Mouse (Mus musculus) spleen, adult 2 months (tissue): ENCODE results near the gene Adamts15.

ENCODE experiments used
- CTCF ChIP-seq: fragments of 200-500 bp; IDR thresholded peaks from 2 replicates; pipeline ENCODE4 v1.5.1; 2011; ENCODE audit warnings: mild to moderate bottlenecking, inconsistent platforms; ENCODE audit not compliant: insufficient read depth, insufficient read length, insufficient replicate concordance; ENCODE audit errors: extremely low read depth
- POLR2A ChIP-seq: fragments of 200-500 bp; IDR thresholded peaks from 2 replicates; pipeline ENCODE4 v1.6.1; 2011; ENCODE audit warnings: low read depth, low read length, inconsistent platforms

GRCm38 (mm10) chr9:30936674-30937438 is 14.6 kb upstream of the Adamts15 start:
- TF ChIP-seq POLR2A (no peak), CTCF (no peak)
